Mouse (Mus musculus): ENCODE measurements around the gene Prpsap1.

- TF ChIP-seq EP300 (IDR thresholded peaks at IDR 0.05), result no peak
- TF ChIP-seq CTCF (IDR thresholded peaks at IDR 0.05), result no peak
Observed at GRCm38 (mm10) chr11:116423782-116424620, 70.0 kb downstream of the Prpsap1 start.

Measured in lung, postnatal 0 days (tissue).